Mouse (Mus musculus): ENCODE results near the gene March11.

Gene March11

GRCm38 (mm10) chr15:26374946-26375345 is 66.1 kb downstream of the March11 start:
- no peak for DNase-seq

GRCm38 (mm10) chr15:26377355-26377754 is 68.5 kb downstream of the March11 start:
- DNase-seq: no peak

- DNase-seq: no peak
These were observed 70.0 kb downstream of the March11 start for GRCm38 (mm10) chr15:26378879-26379278.

GRCm38 (mm10) chr15:26379831-26380230 is 71.0 kb downstream of the March11 start:
- no peak for DNase-seq

- DNase-seq: no peak
These were observed 72.0 kb downstream of the March11 start for GRCm38 (mm10) chr15:26380844-26381243.

GRCm38 (mm10) chr15:26390001-26390400 is 81.2 kb downstream of the March11 start:
- no peak for DNase-seq

- DNase-seq: no peak
These were observed 87.7 kb downstream of the March11 start for GRCm38 (mm10) chr15:26396556-26396955.

GRCm38 (mm10) chr15:26425284-26425683 is 116.4 kb downstream of the March11 start:
- DNase-seq: no peak

GRCm38 (mm10) chr15:26426231-26426630 is 117.4 kb downstream of the March11 start:
- no peak for DNase-seq

GRCm38 (mm10) chr15:26430565-26430964 is 121.7 kb downstream of the March11 start:
- DNase-seq: no peak

GRCm38 (mm10) chr15:26432676-26433075 is 123.8 kb downstream of the March11 start:
- DNase-seq: no peak

- DNase-seq: no peak
These were observed 126.9 kb downstream of the March11 start for GRCm38 (mm10) chr15:26435725-26436124.

- no peak for DNase-seq
These were observed 128.3 kb downstream of the March11 start for GRCm38 (mm10) chr15:26437113-26437512.

Measured in right cerebral cortex, postnatal 14 days (tissue).